Comparison of ENCODE assay signal across 8 mouse cellular contexts in the genomic region with DNA sequence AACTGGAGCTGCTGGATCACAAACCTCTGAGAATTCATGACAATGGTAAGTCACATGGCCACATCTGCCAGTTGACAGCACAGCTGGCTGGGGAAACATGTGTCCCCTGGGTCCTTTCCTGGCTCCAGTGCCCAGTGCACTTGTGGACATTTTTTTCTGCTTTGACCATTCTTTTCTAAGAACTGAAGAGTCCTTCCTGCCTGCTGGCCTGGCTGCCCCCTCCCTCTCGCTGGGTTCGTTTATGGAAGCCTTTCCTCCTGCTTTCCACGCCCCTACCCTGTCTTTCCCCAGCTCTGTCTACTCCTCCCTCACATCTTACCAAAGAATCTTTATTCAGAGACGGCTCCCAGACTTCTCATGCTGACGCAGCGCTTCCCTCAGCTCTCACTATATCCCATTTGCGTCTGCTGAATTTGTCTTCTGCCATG. TPM values are rescaled to one million over a fixed set of nuclear protein-coding genes. Genes with fewer than 3 reads are reported as not detected.
A peak's percentile ranks its signal among the peaks of the same experiment; 100 is the strongest.
DNase-seq lines count a peak whose midpoint lies in the region; ATAC-seq and TF ChIP-seq lines count a peak whose summit lies in the region.

No protein-coding gene starts in this region.

- H3K9me3 ChIP-seq in heart, embryonic 12.5 days (replicated peaks): no peaks in the 10 kb centered on the region; the same call in 1 of the 2 replicates
- H3K9me3 ChIP-seq in hindbrain, embryonic 15.5 days: no peaks in the 10 kb centered on the region

- no peaks in the 10 kb centered on the region for H3K36me3 ChIP-seq in heart, adult 2 months (ENCODE audit: control insufficient read depth, insufficient read depth, low read length)
- no peaks in the 10 kb centered on the region for H3K36me3 ChIP-seq in heart, embryonic 12.5 days
- H3K36me3 ChIP-seq in hindbrain, embryonic 15.5 days: no peaks in the 10 kb centered on the region

- H3K79me2 ChIP-seq in heart, adult 2 months (replicated peaks; ENCODE audit: control insufficient read depth, insufficient read depth, low read length): no peaks in the 10 kb centered on the region

- peaks cover 3% of the 10 kb centered on the region; the same call in 1 of the 2 replicates for H3K4me1 ChIP-seq in heart, adult 2 months (ENCODE audit: control insufficient read depth, insufficient read depth, low read length)
- H3K4me1 ChIP-seq in heart, embryonic 12.5 days (replicated peaks): no peaks in the 10 kb centered on the region
- H3K4me1 ChIP-seq in hindbrain, embryonic 15.5 days (replicated peaks): peaks cover 5% of the 10 kb centered on the region

- DNase-seq in heart, adult 2 months: peak; percentile 42 to 45
- DNase-seq in right cerebral cortex, postnatal 25 days: peak; percentile 10
- no peak for DNase-seq in right cerebral cortex, postnatal 14 days
- DNase-seq in yolk sac, embryonic 10.5 days (ENCODE audit: low spot score): peak; percentile 15
- no peak for DNase-seq in spleen, postnatal 4 days (ENCODE audit: low spot score in 2 of 2)

- H3K27ac ChIP-seq in heart, adult 2 months: no peak overlapping the region
- H3K27ac ChIP-seq in heart, embryonic 12.5 days (ENCODE audit: poor library complexity, severe bottlenecking): no peak overlapping the region
- H3K27ac ChIP-seq in hindbrain, embryonic 15.5 days (replicated peaks): 0 out of 2 replicates have a peak overlapping the region, but pooled peaks have one; percentile 17

- H3K27me3 ChIP-seq in heart, adult 2 months (ENCODE audit: control insufficient read depth, insufficient read depth, low read length): no peaks in the 10 kb centered on the region
- no peaks in the 10 kb centered on the region for H3K27me3 ChIP-seq in heart, embryonic 12.5 days (replicated peaks)
- no peaks in the 10 kb centered on the region for H3K27me3 ChIP-seq in hindbrain, embryonic 15.5 days

- TF ChIP-seq POLR2A in heart, adult 2 months (IDR thresholded peaks at IDR 0.05; ENCODE audit: insufficient read depth, low read depth, low read length): no peak

- H3K4me3 ChIP-seq in heart, adult 2 months: no peak overlapping the region
- no peak overlapping the region for H3K4me3 ChIP-seq in heart, embryonic 12.5 days
- no peak overlapping the region for H3K4me3 ChIP-seq in hindbrain, embryonic 15.5 days

- no peak for ATAC-seq in heart, embryonic 12.5 days (ENCODE audit: insufficient number of reproducible peaks, low FRiP score)
- no peak for ATAC-seq in hindbrain, embryonic 15.5 days (ENCODE audit: low FRiP score, low read depth)
- no peak for ATAC-seq in megakaryocyte-erythroid progenitor cell, adult 5-6 weeks (replicated peaks; ENCODE audit: low FRiP score, low TSS enrichment, poor library complexity, severe bottlenecking)

- TF ChIP-seq EP300 in heart, adult 2 months (IDR thresholded peaks at IDR 0.05; ENCODE audit: insufficient read depth, low read depth, low read length): no peak

- intact Hi-C loops in heart, adult 2 months (cut with DNase I): loop anchor here (5.0 kb wide), 1 partner anchor 36 kb away; no protein-coding TSS in a partner anchor

- H3K4me2 ChIP-seq in heart, embryonic 12.5 days: no peak overlapping the region
- H3K4me2 ChIP-seq in hindbrain, embryonic 15.5 days: no peak overlapping the region; the same call in 1 of the 2 replicates

- no peak overlapping the region for H3K9ac ChIP-seq in heart, adult 2 months (ENCODE audit: low read depth, low read length)
- no peak overlapping the region for H3K9ac ChIP-seq in heart, embryonic 12.5 days
- H3K9ac ChIP-seq in hindbrain, embryonic 15.5 days: no peak overlapping the region

- TF ChIP-seq CTCF in heart, adult 2 months (IDR thresholded peaks at IDR 0.05): no peak

- WGBS in heart, adult 2 months: 31% methylated on average over 7 of the region's 7 CpGs
- 42% methylated on average over 7 of the region's 7 CpGs for WGBS in heart, embryonic 12.5 days
- 45% methylated on average over 7 of the region's 7 CpGs for WGBS in hindbrain, embryonic 15.5 days

RNA-seq across cellular contexts. Expression of gene Scand1, which starts 40.8 kb away (rescaled TPM):
- 10 to 100 TPM; 78.9 to 85.9 TPM for total RNA-seq in heart, adult 2 months (2021)
- 18.9 and 46.2 TPM in 2 replicates for polyA plus RNA-seq in heart, adult 2 months (2012; rRNA removed)
- polyA plus RNA-seq in heart, embryonic 12.5 days (2016; fragmentation: Nextera tagmentation; extraction: Ambion mirVana): 77.2 and 79.9 TPM in 2 replicates
- polyA plus RNA-seq in hindbrain, embryonic 15.5 days (2015; fragmentation: Nextera tagmentation; extraction: Ambion mirVana): 101 and 108 TPM in 2 replicates
- 4.1 TPM in 2 replicates for total RNA-seq in megakaryocyte-erythroid progenitor cell, adult 5-6 weeks (2014; fragmentation: Nextera tagmentation)
- total RNA-seq in megakaryocyte-erythroid progenitor cell, adult 5-6 weeks (2017): 16.5 and 48.7 TPM in 2 replicates

RNA-seq across cellular contexts. Expression of gene Cnbd2, which starts 41.2 kb away (rescaled TPM):
- 1 to 10 TPM in 1 of 2 experiments, under 1 TPM in 1; 0.89 to 1.0 TPM for total RNA-seq in heart, adult 2 months (2021)
- polyA plus RNA-seq in heart, adult 2 months (2012; rRNA removed): 0.92 and 0.94 TPM in 2 replicates
- 2.9 and 3.3 TPM in 2 replicates for polyA plus RNA-seq in heart, embryonic 12.5 days (2016; fragmentation: Nextera tagmentation; extraction: Ambion mirVana)
- polyA plus RNA-seq in hindbrain, embryonic 15.5 days (2015; fragmentation: Nextera tagmentation; extraction: Ambion mirVana): 7.3 and 7.4 TPM in 2 replicates
- total RNA-seq in megakaryocyte-erythroid progenitor cell, adult 5-6 weeks (2014; fragmentation: Nextera tagmentation): 1.4 and 7.1 TPM in 2 replicates
- total RNA-seq in megakaryocyte-erythroid progenitor cell, adult 5-6 weeks (2017): 5.2 and 9.3 TPM in 2 replicates

Comparison
In these comparisons a context has a peak if more than half of its experiments do, and no peak if none do; other contexts are left out.
1. DNase-seq: peak in heart, adult 2 months (2 of 2), right cerebral cortex, postnatal 25 days (single experiment) and yolk sac, embryonic 10.5 days (single experiment); none in right cerebral cortex, postnatal 14 days (single experiment) and spleen, postnatal 4 days (0 of 2).